In the genomic region with DNA sequence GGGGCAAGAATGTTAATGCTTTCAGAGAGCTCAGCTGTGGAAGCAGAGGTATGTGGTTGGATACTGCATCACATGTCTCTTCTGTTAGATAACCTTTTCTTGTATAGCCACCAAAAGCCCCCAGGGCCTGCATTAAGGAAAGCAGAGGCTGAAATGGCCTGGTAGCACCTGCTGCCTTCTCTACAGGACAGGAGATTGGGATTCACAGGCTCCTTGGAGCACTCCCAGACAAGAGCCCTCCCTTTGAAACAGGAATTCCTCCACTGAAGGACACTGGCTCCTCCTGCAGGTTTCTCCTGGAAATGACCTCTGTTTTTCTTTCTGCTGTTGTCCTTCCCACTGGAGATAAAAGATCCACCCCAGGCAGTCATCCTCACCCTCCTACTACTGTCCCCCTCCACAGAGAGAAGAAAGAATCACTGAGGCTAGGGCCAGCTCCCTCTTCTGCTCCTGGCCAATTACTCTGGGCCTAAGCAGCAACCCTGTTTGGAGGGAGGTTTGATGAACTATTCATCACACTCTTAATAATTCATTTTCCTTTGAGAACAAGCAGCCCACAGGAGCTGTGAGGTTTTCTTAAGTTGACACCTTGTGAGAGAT, we compare ENCODE assay signal across 8 mouse cellular contexts.
A peak's percentile ranks its signal among the peaks of the same experiment; 100 is the strongest.
DNase-seq lines count a peak whose midpoint lies in the region; ATAC-seq and TF ChIP-seq lines count a peak whose summit lies in the region.

No protein-coding gene starts in this region.

- H3K4me2 ChIP-seq in hindbrain, embryonic 16.5 days (ENCODE audit: low read length): no peak overlapping the region

- no peak for TF ChIP-seq EP300 in ES-Bruce4 (IDR thresholded peaks at IDR 0.05; ENCODE audit: insufficient read depth, low read depth, low read length)

- ATAC-seq in hindbrain, embryonic 16.5 days: peak; percentile 54
- ATAC-seq in CD4-positive, CD25-positive, alpha-beta regulatory T cell, adult 4 months: no peak

- DNase-seq in heart, postnatal 4 days: peak; percentile 9
- no peak for DNase-seq in heart, embryonic 10.5 days (ENCODE audit: low spot score)
- DNase-seq in midbrain, embryonic 10.5 days (ENCODE audit: low spot score): peak; percentile 43
- DNase-seq in spleen, postnatal 10 days (ENCODE audit: low spot score in 2 of 2): no peak

- no peaks in the 10 kb centered on the region for H3K4me1 ChIP-seq in heart, embryonic 10.5 days
- H3K4me1 ChIP-seq in ES-Bruce4 (ENCODE audit: control insufficient read depth, insufficient read depth, low read length): no peaks in the 10 kb centered on the region
- no peaks in the 10 kb centered on the region for H3K4me1 ChIP-seq in cortical plate, adult 2 months (ENCODE audit: control insufficient read depth, insufficient read depth, low read length)
- H3K4me1 ChIP-seq in hindbrain, embryonic 16.5 days (ENCODE audit: control insufficient read depth, insufficient read depth, low read depth, low read length): no peaks in the 10 kb centered on the region
- no peaks in the 10 kb centered on the region for H3K4me1 ChIP-seq in midbrain, embryonic 10.5 days

- H3K4me3 ChIP-seq in heart, embryonic 10.5 days: no peak overlapping the region
- H3K4me3 ChIP-seq in ES-Bruce4 (ENCODE audit: low read depth, low read length): no peak overlapping the region
- no peak overlapping the region for H3K4me3 ChIP-seq in cortical plate, adult 2 months (ENCODE audit: insufficient read depth, low read length)
- no peak overlapping the region for H3K4me3 ChIP-seq in hindbrain, embryonic 16.5 days (ENCODE audit: low read length)
- no peak overlapping the region for H3K4me3 ChIP-seq in midbrain, embryonic 10.5 days

- TF ChIP-seq CTCF in ES-Bruce4 (IDR thresholded peaks at IDR 0.05; ENCODE audit: low read depth, low read length): peak; percentile 12
- peak; percentile 49 for TF ChIP-seq CTCF in cortical plate, adult 2 months (IDR thresholded peaks at IDR 0.05; ENCODE audit: extremely low read depth, insufficient read depth, low read length)

- H3K9me3 ChIP-seq in heart, embryonic 10.5 days: no peaks in the 10 kb centered on the region
- no peaks in the 10 kb centered on the region for H3K9me3 ChIP-seq in ES-Bruce4 (replicated peaks; ENCODE audit: control insufficient read depth, insufficient read depth, low read length, poor library complexity, severe bottlenecking)
- H3K9me3 ChIP-seq in hindbrain, embryonic 16.5 days (ENCODE audit: control insufficient read depth, low read length): no peaks in the 10 kb centered on the region
- no peaks in the 10 kb centered on the region for H3K9me3 ChIP-seq in midbrain, embryonic 10.5 days (replicated peaks)

- TF ChIP-seq POLR2A in ES-Bruce4 (IDR thresholded peaks at IDR 0.05; ENCODE audit: insufficient read depth, low read length): no peak
- TF ChIP-seq POLR2A in cortical plate, adult 2 months (IDR thresholded peaks at IDR 0.05; ENCODE audit: extremely low read depth, insufficient read depth, low read length): no peak

- no peak overlapping the region for H3K27ac ChIP-seq in heart, embryonic 10.5 days
- no peak overlapping the region for H3K27ac ChIP-seq in ES-Bruce4 (ENCODE audit: insufficient read depth, low read length)
- H3K27ac ChIP-seq in cortical plate, adult 2 months (ENCODE audit: insufficient read depth, low read length): no peak overlapping the region
- no peak overlapping the region for H3K27ac ChIP-seq in hindbrain, embryonic 16.5 days (ENCODE audit: low read depth, low read length)
- no peak overlapping the region for H3K27ac ChIP-seq in midbrain, embryonic 10.5 days (replicated peaks)

- H3K9ac ChIP-seq in ES-Bruce4 (ENCODE audit: low read depth, poor library complexity, severe bottlenecking): no peak overlapping the region
- no peak overlapping the region for H3K9ac ChIP-seq in hindbrain, embryonic 16.5 days (ENCODE audit: low read depth, low read length)

- no peaks in the 10 kb centered on the region for H3K36me3 ChIP-seq in heart, embryonic 10.5 days
- no peaks in the 10 kb centered on the region for H3K36me3 ChIP-seq in ES-Bruce4 (ENCODE audit: control insufficient read depth, insufficient read depth, low read length, poor library complexity, severe bottlenecking)
- H3K36me3 ChIP-seq in hindbrain, embryonic 16.5 days (ENCODE audit: control insufficient read depth, insufficient read depth, low read length): no peaks in the 10 kb centered on the region
- no peaks in the 10 kb centered on the region for H3K36me3 ChIP-seq in midbrain, embryonic 10.5 days

- no peaks in the 10 kb centered on the region for H3K27me3 ChIP-seq in heart, embryonic 10.5 days (ENCODE audit: insufficient read depth, poor library complexity, severe bottlenecking)
- no peaks in the 10 kb centered on the region for H3K27me3 ChIP-seq in ES-Bruce4 (ENCODE audit: control insufficient read depth, insufficient read depth, low read length, poor library complexity, severe bottlenecking)
- no peaks in the 10 kb centered on the region for H3K27me3 ChIP-seq in hindbrain, embryonic 16.5 days (replicated peaks; ENCODE audit: control insufficient read depth, insufficient read depth, low read length)
- no peaks in the 10 kb centered on the region for H3K27me3 ChIP-seq in midbrain, embryonic 10.5 days (ENCODE audit: low read depth, poor library complexity, severe bottlenecking)

Comparison
In these comparisons a context has a peak if more than half of its experiments do, and no peak if none do; other contexts are left out.
1. DNase-seq: peak in heart, postnatal 4 days (single experiment) and midbrain, embryonic 10.5 days (single experiment); none in heart, embryonic 10.5 days (single experiment) and spleen, postnatal 10 days (0 of 2).